Mouse (Mus musculus): ENCODE data around the gene Iqgap1. TPM values are rescaled to one million over a fixed set of nuclear protein-coding genes. Genes with fewer than 3 reads are reported as not detected.

Gene Iqgap1
- total and polyA plus RNA-seq, 3 experiments, result 20.6 to 87.9 (median 58.8) TPM

GRCm38 (mm10) chr7:80702510-80702909, 123.3 kb downstream of the Iqgap1 start (continued):
- peak in 1 of 3 experiments; percentile 18; a peak in 1 of 6 replicates for TF ChIP-seq CTCF (IDR thresholded peaks at IDR 0.05 in 2 of 3, conservative IDR thresholded peaks at IDR 0.05 in 1 of 3; ENCODE audit: control insufficient read depth in 1 of 3, insufficient read depth in 1 of 3, low read depth in 2 of 3, low read length in 3 of 3, poor library complexity in 1 of 3, severe bottlenecking in 1 of 3)
- TF ChIP-seq CHD2 (IDR thresholded peaks at IDR 0.05; ENCODE audit: low read length), result no peak
- TF ChIP-seq MYB (IDR thresholded peaks at IDR 0.05; ENCODE audit: low read depth, low read length), result no peak
- no peak for TF ChIP-seq UBTF (IDR thresholded peaks at IDR 0.05; ENCODE audit: borderline replicate concordance, insufficient read depth, low read depth, low read length)
- no peak for TF ChIP-seq RAD21 (IDR thresholded peaks at IDR 0.05; ENCODE audit: low read depth, low read length)
- TF ChIP-seq ZC3H11A (IDR thresholded peaks at IDR 0.05; ENCODE audit: low read depth, low read length), result no peak
- TF ChIP-seq ZKSCAN1 (IDR thresholded peaks at IDR 0.05; ENCODE audit: low read depth, low read length), result no peak
- no peak for TF ChIP-seq MXI1 (IDR thresholded peaks at IDR 0.05; ENCODE audit: low read depth, low read length)
- no peak for TF ChIP-seq USF2 (IDR thresholded peaks at IDR 0.05; ENCODE audit: borderline replicate concordance in 1 of 2, insufficient read depth in 1 of 2, low read depth in 1 of 2, low read length in 2 of 2)
- no peak for TF ChIP-seq NELFE (IDR thresholded peaks at IDR 0.05; ENCODE audit: low read depth, low read length)
- TF ChIP-seq TAL1 (IDR thresholded peaks at IDR 0.05; ENCODE audit: low read length), result peak; percentile 44
- TF ChIP-seq TBP (IDR thresholded peaks at IDR 0.05; ENCODE audit: low read depth, low read length), result no peak
- TF ChIP-seq HCFC1 (IDR thresholded peaks at IDR 0.05; ENCODE audit: low read depth, low read length), result no peak
- no peak for TF ChIP-seq POLR2A (IDR thresholded peaks at IDR 0.05; ENCODE audit: control insufficient read depth in 1 of 2, insufficient read depth in 1 of 2, low read depth in 1 of 2, low read length in 2 of 2, poor library complexity in 1 of 2)

- no peak for TF ChIP-seq BHLHE40 (IDR thresholded peaks at IDR 0.05; ENCODE audit: borderline replicate concordance, low read depth, low read length)
- TF ChIP-seq ZNF384 (IDR thresholded peaks at IDR 0.05; ENCODE audit: low read depth, low read length), result no peak
- Histone ChIP-seq H3K4me3 (ENCODE audit: control insufficient read depth in 1 of 2, insufficient read depth in 1 of 2, low read depth in 2 of 2, low read length in 2 of 2) (no peak overlapping the region), H3K9me3 (replicated peaks; ENCODE audit: insufficient read depth, low read length) (no peaks in the 10 kb centered on the region), H3K4me1 (ENCODE audit: control insufficient read depth in 1 of 2, insufficient read depth in 2 of 2, low read length in 2 of 2) (peaks cover 15 to 52% of the 10 kb centered on the region in 2 experiments), H3K79me2 (ENCODE audit: control insufficient read depth, insufficient read depth, low read length, poor library complexity) (no peaks in the 10 kb centered on the region), H3K9ac (ENCODE audit: control insufficient read depth, low read depth, low read length, poor library complexity, severe bottlenecking) (no peak overlapping the region), H3K36me3 (ENCODE audit: control insufficient read depth in 1 of 2, insufficient read depth in 2 of 2, low read length in 2 of 2) (peaks cover 0 to 39% of the 10 kb centered on the region in 2 experiments; a peak in 2 of 4 replicates), H3K27me3 (ENCODE audit: control insufficient read depth in 1 of 2, insufficient read depth in 2 of 2, low read length in 2 of 2) (no peaks in the 10 kb centered on the region), H3K27ac (ENCODE audit: control insufficient read depth, low read depth, low read length) (no peak overlapping the region)
- no peak for DNase-seq (ENCODE audit: low read depth, low spot score)
Observed at GRCm38 (mm10) chr7:80699709-80700108, 126.1 kb downstream of the Iqgap1 start.

GRCm38 (mm10) chr7:80698940-80699339, 126.8 kb downstream of the Iqgap1 start:
- Histone ChIP-seq H3K4me1 (ENCODE audit: control insufficient read depth in 1 of 2, insufficient read depth in 2 of 2, low read length in 2 of 2) (peaks cover 15 to 48% of the 10 kb centered on the region in 2 experiments), H3K9ac (ENCODE audit: control insufficient read depth, low read depth, low read length, poor library complexity, severe bottlenecking) (no peak overlapping the region), H3K36me3 (ENCODE audit: control insufficient read depth in 1 of 2, insufficient read depth in 2 of 2, low read length in 2 of 2) (peaks cover 0 to 36% of the 10 kb centered on the region in 2 experiments; a peak in 2 of 4 replicates), H3K9me3 (replicated peaks; ENCODE audit: insufficient read depth, low read length) (no peaks in the 10 kb centered on the region), H3K27ac (ENCODE audit: control insufficient read depth, low read depth, low read length) (peak overlapping the region; percentile 46), H3K27me3 (ENCODE audit: control insufficient read depth in 1 of 2, insufficient read depth in 2 of 2, low read length in 2 of 2) (no peaks in the 10 kb centered on the region), H3K4me3 (ENCODE audit: control insufficient read depth in 1 of 2, insufficient read depth in 1 of 2, low read depth in 2 of 2, low read length in 2 of 2) (no peak overlapping the region), H3K79me2 (ENCODE audit: control insufficient read depth, insufficient read depth, low read length, poor library complexity) (no peaks in the 10 kb centered on the region)
- TF ChIP-seq EP300 (IDR thresholded peaks at IDR 0.05; ENCODE audit: low read depth in 1 of 2, low read length in 2 of 2), result peak; percentile 65 to 70
- peak; percentile 63 for TF ChIP-seq TCF12 (IDR thresholded peaks at IDR 0.05; ENCODE audit: low read depth, low read length)
- TF ChIP-seq RCOR1 (IDR thresholded peaks at IDR 0.05; ENCODE audit: low read depth, low read length), result peak; percentile 37; the same call in 1 of the 2 replicates
- 0 out of 2 replicates have a peak, but pooled peaks have one; percentile 36 for TF ChIP-seq MAZ (IDR thresholded peaks at IDR 0.05; ENCODE audit: low read depth, low read length)
- TF ChIP-seq POLR2AphosphoS5 (IDR thresholded peaks at IDR 0.05; ENCODE audit: borderline replicate concordance, low read depth, low read length), result no peak
- peak; percentile 59 for TF ChIP-seq TAL1 (IDR thresholded peaks at IDR 0.05; ENCODE audit: low read length)
- no peak for TF ChIP-seq ETS1 (IDR thresholded peaks at IDR 0.05; ENCODE audit: low read depth, low read length)
- 0 out of 2 replicates have a peak, but pooled peaks have one; percentile 48 for TF ChIP-seq GATA1 (IDR thresholded peaks at IDR 0.05; ENCODE audit: low read depth, low read length)
- no peak for TF ChIP-seq NELFE (IDR thresholded peaks at IDR 0.05; ENCODE audit: low read depth, low read length)
- no peak for TF ChIP-seq MYC (IDR thresholded peaks at IDR 0.05; ENCODE audit: low read depth, low read length)
- peak; percentile 43 for DNase-seq (ENCODE audit: low read depth, low spot score)

All from MEL (cell line).